Mouse (Mus musculus): ENCODE data around the gene Plxna4.

DNA sequence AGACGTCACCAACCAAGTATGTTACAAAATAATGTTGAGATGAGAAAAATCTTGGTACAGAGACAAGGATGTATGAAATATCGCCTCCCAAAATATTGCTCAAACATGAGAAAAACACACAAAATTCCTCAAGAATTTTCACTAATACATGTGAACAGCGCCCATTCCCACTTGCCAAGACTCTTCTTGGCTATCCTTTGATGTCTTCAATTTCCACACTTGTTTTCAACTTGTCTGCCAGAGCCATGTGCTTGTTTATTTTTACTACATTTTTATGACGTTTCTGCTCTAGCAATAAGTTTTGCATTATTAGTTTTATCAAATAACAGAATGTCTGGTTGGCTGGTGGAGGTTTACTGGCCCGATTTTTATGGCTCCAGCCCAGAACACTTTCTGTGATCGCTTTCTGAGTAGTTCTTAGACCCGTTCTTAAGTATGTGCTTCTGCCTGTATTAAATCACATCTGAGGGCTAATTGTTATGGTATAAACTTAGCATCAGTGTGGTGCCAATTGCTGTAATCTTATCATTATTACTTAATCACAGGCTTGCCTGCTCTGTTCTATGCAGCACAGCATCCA, 224.4 kb downstream of the Plxna4 start:
- TF ChIP-seq GATA1 (IDR thresholded peaks at IDR 0.05; ENCODE audit: borderline replicate concordance, low read length) (no peak), FLI1 (IDR thresholded peaks at IDR 0.05; ENCODE audit: low read length) (no peak)
